Mouse (Mus musculus) kidney, postnatal 0 days (tissue): ENCODE data around the gene Gprin1. TPM values are rescaled to one million over a fixed set of nuclear protein-coding genes. Genes with fewer than 3 reads are reported as not detected.

ENCODE experiments used
- ATAC-seq: fragments of 200-750 bp; cut with Nextera tagmentation; replicated peaks from 2 replicates; pipeline ENCODE4 v1.8.0; 2017; ENCODE audit warnings: low read depth, moderate number of reproducible peaks, moderate TSS enrichment, moderate library complexity; ENCODE audit not compliant: low FRiP score
- DNase-seq: peaks from one replicate; pipeline ENCODE4 v3.0.0-alpha.2; 2016; ENCODE audit warnings: low spot score
- H3K27ac ChIP-seq: fragments of 300-500 bp; sonication (generic); 2 replicates; pipeline ENCODE4 v1.5.1; 2014; ENCODE audit warnings: mild to moderate bottlenecking
- H3K27me3 ChIP-seq: fragments of 300-500 bp; sonication (generic); 2 replicates; pipeline ENCODE4 v1.6.1; 2014; ENCODE audit warnings: low read length, mixed read lengths; ENCODE audit not compliant: insufficient read depth
- H3K36me3 ChIP-seq: fragments of 300-500 bp; sonication (generic); 2 replicates; pipeline ENCODE4 v1.6.1; 2014; ENCODE audit warnings: low read length, mixed read lengths; ENCODE audit not compliant: insufficient read depth
- H3K4me1 ChIP-seq: fragments of 300-500 bp; sonication (generic); replicated peaks from 2 replicates; pipeline ENCODE4 v1.6.1; 2014; ENCODE audit warnings: antibody characterized with exemption, low read length, mixed read lengths; ENCODE audit not compliant: insufficient read depth
- H3K4me2 ChIP-seq: fragments of 300-500 bp; sonication (generic); 2 replicates; pipeline ENCODE4 v1.6.1; 2014; ENCODE audit warnings: mild to moderate bottlenecking, low read length, moderate library complexity, mixed read lengths
- H3K4me3 ChIP-seq: fragments of 300-500 bp; sonication (generic); replicated peaks from 2 replicates; pipeline ENCODE4 v1.5.1; 2014; ENCODE audit warnings: low read depth, low read length
- H3K9ac ChIP-seq: fragments of 300-500 bp; sonication (generic); 2 replicates; pipeline ENCODE4 v1.6.1; 2014; ENCODE audit warnings: low read depth, low read length
- H3K9me3 ChIP-seq: fragments of 300-500 bp; sonication (generic); replicated peaks from 2 replicates; pipeline ENCODE4 v1.6.1; 2016; ENCODE audit warnings: low read length, inconsistent platforms, mixed read lengths
- CTCF ChIP-seq: IDR thresholded peaks from 2 replicates; pipeline ENCODE4 v1.5.1; 2016; ENCODE audit warnings: antibody characterized with exemption, low read depth, mild to moderate bottlenecking, moderate library complexity
- WGBS: fragments of 180-500 bp; shearing (Covaris S2); extraction: QIAGEN DNeasy Blood & Tissue Kit; methylation state at CpG from one replicate; pipeline ENCODE4 v1.1.7; 2014; 5-methylcytosine and 5-hydroxymethylcytosine counted together
- polyA plus RNA-seq: library from polyadenylated mRNA; unstranded; fragments of >200 nt; fragmentation: Nextera tagmentation; extraction: Ambion mirVana; gene quantifications from 2 replicates; pipeline ENCODE4 v1.2.1, GENCODE M21; 2015

The Gprin1 gene
- polyA plus RNA-seq, 1 experiment from 2014 or later = 0.14 TPM

- Histone ChIP-seq H3K4me1 (0 out of 2 replicates have a peak, but pooled peaks cover 4% of the 10 kb centered on the region), H3K27ac (no peak overlapping the region), H3K9ac (no peak overlapping the region), H3K36me3 (no peaks in the 10 kb centered on the region), H3K4me3 (peak overlapping the region; percentile 34), H3K27me3 (peaks cover 27% of the 10 kb centered on the region), H3K4me2 (peak overlapping the region; percentile 64), H3K9me3 (no peaks in the 10 kb centered on the region)
- no peak for TF ChIP-seq CTCF
- WGBS = 1% methylated on average over 76 of the region's 87 CpGs
- ATAC-seq (no peak; the same call in 1 of the 2 replicates), DNase-seq (peak; percentile 53)
Measured at GRCm38 (mm10) chr13:54737488-54738212, 12.0 kb downstream of the Gprin1 start.

DNA sequence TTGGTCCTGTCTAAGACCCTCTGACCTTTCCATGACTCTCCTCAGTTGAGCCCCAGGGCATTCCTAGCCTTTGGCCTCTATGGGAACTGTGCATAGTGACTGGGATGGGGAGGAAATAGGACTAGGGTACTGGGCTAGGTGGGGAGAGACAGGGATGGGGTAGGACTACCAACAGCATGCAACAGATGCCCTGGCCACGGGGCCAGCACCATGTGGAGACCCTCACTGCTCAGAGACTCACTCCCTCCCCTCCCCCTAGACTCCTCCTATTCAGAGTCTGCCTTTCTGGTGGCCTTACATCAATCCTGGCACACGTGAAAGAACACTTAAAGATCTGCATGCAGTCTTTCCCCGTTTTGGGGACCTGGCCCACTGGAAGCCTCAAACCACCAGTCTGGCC, 12.7 kb downstream of the Gprin1 start:
- 0 out of 2 replicates have a peak, but pooled peaks cover 4% of the 10 kb centered on the region for H3K4me1 ChIP-seq
- DNase-seq (no peak), ATAC-seq (no peak)
- peak overlapping the region; percentile 34; the same call in 1 of the 2 replicates for H3K4me3 ChIP-seq
- H3K36me3 ChIP-seq = no peaks in the 10 kb centered on the region
- no peaks in the 10 kb centered on the region for H3K9me3 ChIP-seq
- H3K9ac ChIP-seq = no peak overlapping the region
- 27% methylated on average over 3 of the region's 3 CpGs for WGBS
- peak overlapping the region; percentile 64; the same call in 1 of the 2 replicates for H3K4me2 ChIP-seq
- H3K27me3 ChIP-seq = peaks cover 27% of the 10 kb centered on the region
- no peak overlapping the region for H3K27ac ChIP-seq
- TF ChIP-seq CTCF = no peak

- WGBS = 59% methylated on average over 11 of the region's 11 CpGs
- no peaks in the 10 kb centered on the region for H3K9me3 ChIP-seq
- no peaks in the 10 kb centered on the region for H3K27me3 ChIP-seq
- ATAC-seq (no peak), DNase-seq (no peak)
- H3K4me1 ChIP-seq = no peaks in the 10 kb centered on the region
- H3K9ac ChIP-seq = no peak overlapping the region
- no peak overlapping the region for H3K4me2 ChIP-seq
- no peak overlapping the region for H3K27ac ChIP-seq
- no peaks in the 10 kb centered on the region for H3K36me3 ChIP-seq
- no peak for TF ChIP-seq CTCF
- no peak overlapping the region for H3K4me3 ChIP-seq
Measured at GRCm38 (mm10) chr13:54726131-54726530, 23.5 kb downstream of the Gprin1 start.

DNA sequence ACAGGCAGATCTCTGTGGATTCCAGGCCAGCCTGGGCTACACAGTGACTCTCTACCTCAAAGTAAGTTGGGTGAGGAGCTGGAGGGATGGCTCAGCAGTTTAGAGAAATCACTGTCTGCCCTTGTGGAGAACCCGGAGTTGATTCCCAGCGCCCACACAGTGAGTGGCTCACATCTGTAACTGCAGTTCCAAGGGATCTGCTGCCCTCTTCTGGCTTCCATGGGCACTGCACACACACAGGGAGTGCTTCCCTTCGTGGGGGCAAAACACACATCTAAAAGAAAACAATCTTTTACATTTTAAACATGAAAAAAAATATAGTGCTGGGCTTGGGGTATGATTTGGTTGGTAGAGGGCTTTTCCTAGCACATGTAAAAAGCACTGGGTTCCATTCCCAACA, 26.5 kb downstream of the Gprin1 start:
- Histone ChIP-seq H3K4me1 (no peaks in the 10 kb centered on the region), H3K4me2 (no peak overlapping the region), H3K4me3 (no peak overlapping the region), H3K36me3 (no peaks in the 10 kb centered on the region), H3K27me3 (no peaks in the 10 kb centered on the region), H3K9me3 (no peaks in the 10 kb centered on the region), H3K27ac (no peak overlapping the region), H3K9ac (no peak overlapping the region)
- DNase-seq (no peak), ATAC-seq (no peak)
- TF ChIP-seq CTCF = no peak; the same call in 1 of the 2 replicates
- WGBS = 87% methylated on average over 3 of the region's 3 CpGs

- no peak for ATAC-seq
- DNase-seq = peak; percentile 56
- H3K27me3 ChIP-seq = no peaks in the 10 kb centered on the region
- no peaks in the 10 kb centered on the region for H3K9me3 ChIP-seq
- H3K4me2 ChIP-seq = no peak overlapping the region
- no peak overlapping the region for H3K9ac ChIP-seq
- no peak overlapping the region for H3K27ac ChIP-seq
- TF ChIP-seq CTCF = peak; percentile 70
- 3% methylated on average over 5 of the region's 5 CpGs for WGBS
- no peaks in the 10 kb centered on the region for H3K4me1 ChIP-seq
- no peak overlapping the region for H3K4me3 ChIP-seq
- H3K36me3 ChIP-seq = no peaks in the 10 kb centered on the region
Measured at GRCm38 (mm10) chr13:54716916-54717315, 32.8 kb downstream of the Gprin1 start.

- no peak for TF ChIP-seq CTCF
- 64% methylated on average over 10 of the region's 10 CpGs for WGBS
- no peaks in the 10 kb centered on the region for H3K27me3 ChIP-seq
- no peak overlapping the region for H3K4me2 ChIP-seq
- H3K9ac ChIP-seq = no peak overlapping the region
- no peak for ATAC-seq
- H3K9me3 ChIP-seq = no peaks in the 10 kb centered on the region
- no peak for DNase-seq
- H3K4me1 ChIP-seq = no peaks in the 10 kb centered on the region
- no peak overlapping the region for H3K27ac ChIP-seq
- no peaks in the 10 kb centered on the region for H3K36me3 ChIP-seq
- no peak overlapping the region for H3K4me3 ChIP-seq
Measured at GRCm38 (mm10) chr13:54714996-54715395, 34.7 kb downstream of the Gprin1 start.

DNA sequence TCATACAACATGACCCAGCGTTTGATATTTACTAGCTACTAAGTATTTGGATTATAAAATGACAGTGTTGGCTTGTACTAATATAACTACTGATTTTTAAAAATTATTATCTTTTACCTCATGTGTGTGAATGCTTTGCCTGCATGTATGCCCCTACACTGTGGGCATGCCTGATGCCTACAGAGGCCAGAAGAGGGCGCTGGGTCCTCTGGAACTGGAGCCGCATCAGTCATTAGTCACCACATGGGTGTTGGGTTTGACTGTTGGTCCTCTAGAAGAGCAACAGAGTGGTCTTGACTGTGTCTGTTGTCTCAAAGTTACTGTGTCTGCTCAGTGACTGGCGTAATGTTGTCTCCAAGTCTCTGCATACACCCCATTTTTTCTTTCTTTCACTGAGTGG, 35.3 kb downstream of the Gprin1 start:
- no peak for ATAC-seq

More for the DNA sequence above, 35.3 kb downstream of the Gprin1 start:
- no peak for DNase-seq
- Histone ChIP-seq H3K4me1 (no peaks in the 10 kb centered on the region), H3K4me2 (no peak overlapping the region), H3K9me3 (no peaks in the 10 kb centered on the region), H3K27me3 (no peaks in the 10 kb centered on the region), H3K27ac (no peak overlapping the region), H3K36me3 (no peaks in the 10 kb centered on the region), H3K4me3 (no peak overlapping the region), H3K9ac (no peak overlapping the region)
- TF ChIP-seq CTCF = peak; percentile 26; the same call in 1 of the 2 replicates
- WGBS = 42% methylated on average over 4 of the region's 4 CpGs
